In genomic region chr2:10300771-10301170, GRCm38 (mm10) we compare ENCODE assay signal across 10 mouse cellular contexts.
DNase-seq lines count a peak whose midpoint lies in the region; ATAC-seq and TF ChIP-seq lines count a peak whose summit lies in the region.
"Had no signal": no experiment of that assay in that cellular context is flagged by ENCODE, and none has a peak within 500 bp of the region (broad histone marks: within the 10 kb centered on the region; RNA-seq: fewer than 3 reads in every experiment).

No protein-coding gene starts in this region.

- intact Hi-C loops in heart, adult 2 months (cut with DNase I), result no loop called here

- no peaks in the 10 kb centered on the region for H3K79me2 ChIP-seq in heart, adult 2 months (replicated peaks; ENCODE audit: control insufficient read depth, insufficient read depth, low read length)

- no peak overlapping the region for H3K27ac ChIP-seq in heart, adult 2 months
- H3K27ac ChIP-seq in forebrain, embryonic 10.5 days, result peak overlapping the region; percentile 63
- no peak overlapping the region for H3K27ac ChIP-seq in hindbrain, embryonic 14.5 days
- peak overlapping the region; percentile 50; the same call in 1 of the 2 replicates for H3K27ac ChIP-seq in midbrain, embryonic 10.5 days (replicated peaks)

- TF ChIP-seq CTCF in heart, adult 2 months (IDR thresholded peaks at IDR 0.05), result no peak

- no peaks in the 10 kb centered on the region for H3K36me3 ChIP-seq in heart, adult 2 months (ENCODE audit: control insufficient read depth, insufficient read depth, low read length)
- no peaks in the 10 kb centered on the region for H3K36me3 ChIP-seq in forebrain, embryonic 10.5 days (replicated peaks)
- H3K36me3 ChIP-seq in hindbrain, embryonic 14.5 days (replicated peaks; ENCODE audit: control insufficient read depth, insufficient read depth), result no peaks in the 10 kb centered on the region
- H3K36me3 ChIP-seq in midbrain, embryonic 10.5 days, result no peaks in the 10 kb centered on the region
- H3K36me3 ChIP-seq: G1E had no signal

- TF ChIP-seq EP300 in heart, adult 2 months (IDR thresholded peaks at IDR 0.05; ENCODE audit: insufficient read depth, low read depth, low read length), result no peak

- no peak for TF ChIP-seq POLR2A in heart, adult 2 months (IDR thresholded peaks at IDR 0.05; ENCODE audit: insufficient read depth, low read depth, low read length)

- no peaks in the 10 kb centered on the region for H3K27me3 ChIP-seq in heart, adult 2 months (ENCODE audit: control insufficient read depth, insufficient read depth, low read length)
- H3K27me3 ChIP-seq in forebrain, embryonic 10.5 days (ENCODE audit: poor library complexity, severe bottlenecking), result peaks cover 38% of the 10 kb centered on the region
- 0 out of 2 replicates have a peak, but pooled peaks cover 4% of the 10 kb centered on the region for H3K27me3 ChIP-seq in hindbrain, embryonic 14.5 days (ENCODE audit: control insufficient read depth, insufficient read depth, low read length)
- H3K27me3 ChIP-seq in midbrain, embryonic 10.5 days (ENCODE audit: low read depth, poor library complexity, severe bottlenecking), result peaks cover 18% of the 10 kb centered on the region

- peak overlapping the region; percentile 16; the same call in 1 of the 2 replicates for H3K4me3 ChIP-seq in heart, adult 2 months
- H3K4me3 ChIP-seq in forebrain, embryonic 10.5 days, result peak overlapping the region; percentile 22; the same call in 1 of the 2 replicates
- peak overlapping the region; percentile 14 for H3K4me3 ChIP-seq in hindbrain, embryonic 14.5 days (replicated peaks; ENCODE audit: low read length)
- peak overlapping the region; percentile 33; the same call in 1 of the 2 replicates for H3K4me3 ChIP-seq in midbrain, embryonic 10.5 days
- H3K4me3 ChIP-seq: myocyte had no signal

- peak; percentile 58; the same call in 1 of the 2 replicates for ATAC-seq in hindbrain, embryonic 14.5 days (ENCODE audit: low FRiP score)
- ATAC-seq in inflammation-experienced regulatory T-cells, adult 6 months, result no peak

- 29% methylated on average over 10 of the region's 10 CpGs for WGBS in heart, adult 2 months
- 20% methylated on average over 10 of the region's 10 CpGs for WGBS in forebrain, embryonic 10.5 days
- 32% methylated on average over 10 of the region's 10 CpGs for WGBS in hindbrain, embryonic 14.5 days
- WGBS in midbrain, embryonic 10.5 days, result 32% methylated on average over 10 of the region's 10 CpGs

- H3K4me1 ChIP-seq in heart, adult 2 months (ENCODE audit: control insufficient read depth, insufficient read depth, low read length), result no peaks in the 10 kb centered on the region
- peaks cover 9% of the 10 kb centered on the region for H3K4me1 ChIP-seq in forebrain, embryonic 10.5 days
- H3K4me1 ChIP-seq in hindbrain, embryonic 14.5 days (replicated peaks; ENCODE audit: control insufficient read depth, insufficient read depth, low read length), result peaks cover 4% of the 10 kb centered on the region; the same call in 1 of the 2 replicates
- H3K4me1 ChIP-seq in midbrain, embryonic 10.5 days, result peaks cover 9% of the 10 kb centered on the region

- no peak overlapping the region for H3K9ac ChIP-seq in heart, adult 2 months (ENCODE audit: low read depth, low read length)
- no peak overlapping the region; the same call in 1 of the 2 replicates for H3K9ac ChIP-seq in hindbrain, embryonic 14.5 days

- no peaks in the 10 kb centered on the region for H3K9me3 ChIP-seq in forebrain, embryonic 10.5 days
- no peaks in the 10 kb centered on the region for H3K9me3 ChIP-seq in hindbrain, embryonic 14.5 days (ENCODE audit: control insufficient read depth, low read length)
- no peaks in the 10 kb centered on the region for H3K9me3 ChIP-seq in midbrain, embryonic 10.5 days (replicated peaks)
- H3K9me3 ChIP-seq: G1E had no signal

- H3K4me2 ChIP-seq in hindbrain, embryonic 14.5 days (replicated peaks), result peak overlapping the region; percentile 47

- DNase-seq in heart, adult 2 months, result peak in 1 of 2 experiments; percentile 18
- no peak for DNase-seq in heart, adult 8-10 months (ENCODE audit: low spot score)
- peak; percentile 73 for DNase-seq in R1 (ENCODE audit: low read depth, low spot score)
- peak; percentile 48 for DNase-seq in forebrain, embryonic 10.5 days (ENCODE audit: extremely low spot score, low spot score)
- DNase-seq in hindbrain, embryonic 14.5 days (ENCODE audit: low spot score), result no peak
- peak; percentile 62 for DNase-seq in midbrain, embryonic 10.5 days (ENCODE audit: low spot score)
- peak; percentile 11 to 34 for DNase-seq in urinary bladder, postnatal 36 days (ENCODE audit: low spot score in 2 of 2)

Comparison
In these comparisons a context has a peak if more than half of its experiments do, and no peak if none do; other contexts are left out.
1. DNase-seq: peak in R1 (single experiment), forebrain, embryonic 10.5 days (single experiment), midbrain, embryonic 10.5 days (single experiment) and urinary bladder, postnatal 36 days (2 of 2); none in heart, adult 8-10 months (single experiment) and hindbrain, embryonic 14.5 days (single experiment).
2. H3K27ac ChIP-seq: peak in forebrain, embryonic 10.5 days (single experiment) and midbrain, embryonic 10.5 days (single experiment); none in heart, adult 2 months (single experiment) and hindbrain, embryonic 14.5 days (single experiment).
3. Peak in every context shown above with its lines, with median percentiles within 50 percentile points of each other: H3K4me3 ChIP-seq.